Mouse (Mus musculus): ENCODE results near the gene March6.
A peak's percentile ranks its signal among the peaks of the same experiment; 100 is the strongest.

March6 gene

DNA sequence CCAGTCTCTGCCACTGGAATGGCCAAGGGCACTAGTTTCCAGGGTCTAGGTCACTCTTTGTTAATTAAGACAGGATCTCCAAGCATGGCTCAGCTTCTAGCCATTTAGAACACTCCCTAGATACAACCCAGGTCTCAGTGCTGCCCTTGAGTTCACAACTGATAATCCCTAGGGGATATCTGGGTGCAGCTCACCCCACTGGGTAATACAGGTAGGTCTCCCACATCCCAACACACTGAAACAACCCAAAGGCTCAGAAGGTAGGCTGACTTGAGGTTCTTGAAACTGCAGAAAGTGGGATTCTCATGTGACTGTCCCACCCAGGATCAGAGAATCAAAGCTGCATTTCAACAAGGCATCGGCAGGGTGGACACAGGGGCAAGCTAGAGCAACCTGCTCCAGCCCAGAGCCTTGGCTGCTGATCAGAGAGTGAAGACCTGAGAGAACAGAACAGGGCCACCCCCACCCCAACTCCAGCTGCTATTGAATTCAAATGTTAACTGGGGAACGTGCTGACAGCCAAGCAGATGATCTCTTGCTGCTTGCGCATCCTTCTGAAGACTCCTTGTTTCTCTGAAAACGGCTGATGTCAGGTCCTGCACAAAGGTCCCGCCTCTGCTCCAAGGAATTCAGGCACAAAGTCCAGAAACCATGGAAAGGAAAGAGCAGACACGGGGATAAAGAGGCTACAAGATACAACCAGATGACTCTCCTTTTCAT is 116.5 kb downstream of the March6 start:
- DNase-seq, result no peak

DNA sequence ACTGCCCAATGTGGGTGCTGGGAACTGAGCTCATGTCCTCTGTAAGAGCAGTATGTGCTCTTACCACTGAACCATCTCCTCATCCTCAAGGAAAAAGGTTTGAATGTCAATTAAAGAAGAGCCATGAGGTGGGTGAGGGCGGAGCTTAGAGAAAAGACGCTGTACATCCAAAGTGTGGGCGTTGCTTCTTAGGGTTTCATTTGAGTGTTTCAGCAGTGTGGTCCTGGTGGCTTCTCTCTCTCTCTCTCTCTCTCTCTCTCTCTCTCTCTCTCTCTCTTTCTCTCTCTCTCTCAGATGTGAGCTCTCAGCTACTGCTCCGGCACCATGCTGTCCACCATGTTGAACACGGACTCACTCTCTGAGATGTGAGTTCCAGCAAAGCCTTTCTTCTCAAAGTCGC is 117.2 kb downstream of the March6 start:
- DNase-seq, result no peak

DNA sequence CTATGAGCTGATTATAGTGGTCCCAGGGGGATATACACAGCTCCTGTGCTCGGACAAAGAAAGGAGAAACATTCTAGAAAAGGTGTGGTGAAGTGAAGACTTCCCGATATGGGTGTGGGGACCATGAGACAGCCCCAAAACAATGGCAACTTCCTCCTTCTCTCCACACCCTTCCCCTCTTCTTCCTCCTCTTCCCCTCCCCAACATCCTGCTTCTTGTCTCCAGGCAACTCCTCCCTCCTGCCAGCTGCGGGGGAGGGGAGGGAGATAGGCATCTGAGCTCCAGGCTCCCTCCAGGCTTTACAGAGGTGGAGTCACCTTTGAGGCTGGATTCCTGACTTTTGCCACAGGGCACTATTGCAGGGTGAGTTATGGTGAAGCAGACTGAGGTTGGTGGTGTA is 117.9 kb downstream of the March6 start:
- peak; percentile 55 to 71 for DNase-seq

DNA sequence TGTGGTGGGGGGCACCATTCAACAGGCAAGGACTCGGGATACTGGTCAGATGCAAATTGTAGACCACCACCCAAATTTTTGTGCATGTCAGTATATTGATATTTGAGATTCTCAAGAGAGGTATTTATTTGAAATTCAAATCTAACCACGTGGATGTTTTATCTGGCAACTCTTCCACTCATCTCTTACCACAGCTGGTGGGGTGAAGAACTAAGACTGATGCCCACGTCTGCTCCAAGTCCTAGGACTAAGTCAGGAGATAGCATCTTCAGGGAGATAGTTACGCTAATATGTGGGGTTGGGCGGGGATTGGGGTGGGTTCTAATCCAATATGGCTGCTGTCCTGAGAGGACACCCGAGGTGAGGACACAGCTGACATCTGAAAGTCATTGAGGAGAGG is 118.4 kb downstream of the March6 start:
- no peak for DNase-seq

DNA sequence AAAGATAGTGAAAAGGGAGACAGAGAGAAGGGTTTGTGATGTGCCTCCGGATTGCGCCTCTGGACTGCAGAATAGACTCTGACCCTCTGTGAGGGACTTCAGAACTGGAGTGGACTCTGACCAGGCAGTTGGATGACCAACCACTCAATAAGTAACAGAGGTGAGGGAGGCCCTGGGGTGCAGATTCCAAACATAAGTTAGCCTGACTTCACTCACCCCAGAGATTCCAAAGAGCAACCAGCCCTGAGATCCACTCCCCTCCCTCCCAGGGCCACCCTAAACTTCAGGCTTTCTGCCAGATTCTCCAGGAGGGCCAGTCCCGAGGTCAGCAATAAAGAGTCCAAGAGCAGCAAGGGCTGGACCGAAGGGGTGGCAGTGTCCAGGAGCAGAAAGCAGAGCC is 123.4 kb downstream of the March6 start:
- peak in 1 of 2 experiments; percentile 10 for DNase-seq

DNA sequence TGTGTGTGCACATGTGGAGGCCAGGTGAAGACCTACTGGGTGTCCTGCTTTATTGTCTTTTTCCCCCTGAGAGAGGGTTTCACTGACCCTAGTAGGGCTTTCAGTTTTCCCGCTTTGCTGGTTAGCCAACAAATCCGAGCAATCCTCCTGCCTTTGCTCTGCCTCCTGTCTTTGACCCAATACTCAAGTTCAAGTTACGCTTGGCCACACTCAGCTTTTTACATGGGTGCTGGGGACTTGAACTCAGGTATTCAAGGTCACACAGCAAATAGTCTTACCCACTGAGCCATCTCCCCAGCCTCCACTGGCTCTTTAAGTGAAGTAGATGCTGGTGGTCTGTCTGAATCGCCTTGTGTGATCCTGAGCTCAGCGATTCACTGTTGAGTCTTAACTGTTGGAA is 124.0 kb downstream of the March6 start:
- DNase-seq, result peak in 1 of 2 experiments; percentile 6
